Mouse (Mus musculus) E14TG2a.4 (cell line): ENCODE data around the gene Podnl1.

ENCODE experiments used
- CTCF ChIP-seq: conservative IDR thresholded peaks from 2 replicates; pipeline ENCODE4 v1.5.1; 2014; ENCODE audit warnings: low read length
- NANOG ChIP-seq: IDR thresholded peaks from 2 replicates; pipeline ENCODE4 v1.6.1; 2014; ENCODE audit warnings: borderline replicate concordance, low read length, mixed read lengths
- POU5F1 ChIP-seq: IDR thresholded peaks from 2 replicates; pipeline ENCODE4 v1.6.1; 2014; ENCODE audit warnings: low read length, borderline replicate concordance

GRCm38 (mm10) chr8:84144636-84145245 lies 19.0 kb downstream of the Podnl1 start:
- no peak for TF ChIP-seq CTCF
- no peak for TF ChIP-seq NANOG
- no peak for TF ChIP-seq POU5F1
